23 mouse cellular contexts compared by ENCODE assay signal in genomic region chr10:53791281-53791680, GRCm38 (mm10). TPM values are rescaled to one million over a fixed set of nuclear protein-coding genes. Genes with fewer than 3 reads are reported as not detected.
"Had no signal": no experiment of that assay in that cellular context is flagged by ENCODE, and none has a peak within 500 bp of the region (broad histone marks: within the 10 kb centered on the region; RNA-seq: fewer than 3 reads in every experiment).

No protein-coding gene starts in this region.

- H3K36me3 ChIP-seq: limb, embryonic 12.5 days; limb, embryonic 15.5 days; midbrain, embryonic 12.5 days; midbrain, embryonic 15.5 days; neural tube, embryonic 12.5 days; neural tube, embryonic 15.5 days had no signal

- ATAC-seq: hindbrain, postnatal 0 days; inflammation-experienced regulatory T-cells, adult 6 months; intestine, embryonic 16.5 days; liver, postnatal 0 days; lung, postnatal 0 days; midbrain, embryonic 15.5 days had no signal

- H3K27ac ChIP-seq: hindbrain, postnatal 0 days; layer of hippocampus, adult 2 months; limb, embryonic 12.5 days; limb, embryonic 15.5 days; liver, embryonic 14.5 days; macrophage; midbrain, embryonic 12.5 days; midbrain, embryonic 15.5 days; neural tube, embryonic 12.5 days; neural tube, embryonic 15.5 days; stomach, postnatal 0 days had no signal

- DNase-seq: layer of hippocampus, adult 9-11 months; liver, postnatal 0 days; lung, embryonic 14.5 days; right cerebral cortex, adult 18-20 months; right cerebral cortex, postnatal 14 days; right cerebral cortex, postnatal 4 days; thymus, adult 2 months; thymus, postnatal 14 days had no signal

- H3K4me1 ChIP-seq: limb, embryonic 12.5 days; limb, embryonic 15.5 days; midbrain, embryonic 12.5 days; midbrain, embryonic 15.5 days; neural tube, embryonic 12.5 days; neural tube, embryonic 15.5 days had no signal

- H3K4me2 ChIP-seq: limb, embryonic 12.5 days; limb, embryonic 15.5 days; liver, embryonic 11.5 days; lung, embryonic 14.5 days; midbrain, embryonic 12.5 days; midbrain, embryonic 15.5 days; neural tube, embryonic 12.5 days; neural tube, embryonic 15.5 days had no signal

- H3K9me3 ChIP-seq: limb, embryonic 15.5 days; midbrain, embryonic 15.5 days; neural tube, embryonic 15.5 days had no signal

- H3K9ac ChIP-seq: limb, embryonic 12.5 days; limb, embryonic 15.5 days; liver, embryonic 14.5 days; liver, postnatal 0 days; lung, embryonic 14.5 days; midbrain, embryonic 12.5 days; midbrain, embryonic 15.5 days; neural tube, embryonic 12.5 days; neural tube, embryonic 15.5 days had no signal

- H3K27me3 ChIP-seq: limb, embryonic 12.5 days; limb, embryonic 15.5 days; midbrain, embryonic 12.5 days; midbrain, embryonic 15.5 days; neural tube, embryonic 12.5 days; neural tube, embryonic 15.5 days had no signal

- H3K4me3 ChIP-seq: layer of hippocampus, adult 2 months; limb, embryonic 12.5 days; limb, embryonic 15.5 days; midbrain, embryonic 12.5 days; midbrain, embryonic 15.5 days; neural tube, embryonic 12.5 days; neural tube, embryonic 15.5 days had no signal

RNA-seq across cellular contexts. Expression of gene Fam184a, which starts 40.4 kb away (rescaled TPM):
- polyA plus RNA-seq: inflammation-experienced regulatory T-cells, adult 6 months; macrophage had no signal
